Mouse (Mus musculus): ENCODE data around the gene Ppp2r2d.

Gene Ppp2r2d

GRCm38 (mm10) chr7:138845544-138846391 lies at the start of gene Ppp2r2d, which contains the start of gene Mapk1ip1:
Gene Ppp2r2d, plus strand, starts transcription at chr7:138846079.
Gene Mapk1ip1, minus strand, starts transcription at chr7:138846273.
- DNase-seq, result peak; percentile 98

- no peak for DNase-seq
Measured at GRCm38 (mm10) chr7:138803386-138803785, 42.5 kb upstream of the Ppp2r2d start.

- no peak for DNase-seq
Measured at GRCm38 (mm10) chr7:138807146-138807545, 38.7 kb upstream of the Ppp2r2d start.

- no peak for DNase-seq
Measured at GRCm38 (mm10) chr7:138813213-138813875, 32.5 kb upstream of the Ppp2r2d start.

- peak; percentile 29 for DNase-seq
Measured at GRCm38 (mm10) chr7:138818314-138818713, 27.6 kb upstream of the Ppp2r2d start.

- no peak for DNase-seq
Measured at GRCm38 (mm10) chr7:138824423-138824822, 21.5 kb upstream of the Ppp2r2d start.

GRCm38 (mm10) chr7:138824995-138825756 lies 20.7 kb upstream of the Ppp2r2d start:
- no peak for DNase-seq

- DNase-seq, result peak; percentile 74
Measured at GRCm38 (mm10) chr7:138827812-138828211, 18.1 kb upstream of the Ppp2r2d start.

- peak; percentile 30 for DNase-seq
Measured at GRCm38 (mm10) chr7:138835028-138835427, 10.9 kb upstream of the Ppp2r2d start.

- peak; percentile 88 for DNase-seq
Measured at GRCm38 (mm10) chr7:138840594-138841021, 5.3 kb upstream of the Ppp2r2d start.

GRCm38 (mm10) chr7:138841436-138842151 lies 4.3 kb upstream of the Ppp2r2d start:
- peak; percentile 31 for DNase-seq

- no peak for DNase-seq
Measured at GRCm38 (mm10) chr7:138843421-138843820, 2.5 kb upstream of the Ppp2r2d start.

GRCm38 (mm10) chr7:138845111-138845510 lies 768 bp upstream of the Ppp2r2d start:
- DNase-seq, result no peak

GRCm38 (mm10) chr7:138846502-138846991 lies 668 bp downstream of the Ppp2r2d start:
- peak; percentile 65 for DNase-seq

- no peak for DNase-seq
Measured at GRCm38 (mm10) chr7:138847316-138848027, 1.6 kb downstream of the Ppp2r2d start.

GRCm38 (mm10) chr7:138848028-138848920 lies 2.4 kb downstream of the Ppp2r2d start:
- no peak for DNase-seq

- no peak for DNase-seq
Measured at GRCm38 (mm10) chr7:138850083-138850482, 4.2 kb downstream of the Ppp2r2d start.

- DNase-seq, result no peak
Measured at GRCm38 (mm10) chr7:138853417-138854031, 7.6 kb downstream of the Ppp2r2d start.

- DNase-seq, result no peak
Measured at GRCm38 (mm10) chr7:138854201-138854600, 8.3 kb downstream of the Ppp2r2d start.

GRCm38 (mm10) chr7:138856670-138857069 lies 10.8 kb downstream of the Ppp2r2d start:
- no peak for DNase-seq
